Mouse (Mus musculus) MEL (cell line): ENCODE measurements around the gene Gstm7. TPM values are rescaled to one million over a fixed set of nuclear protein-coding genes. Genes with fewer than 3 reads are reported as not detected.

Experiments
- DNase-seq: peaks from one replicate; pipeline ENCODE4 v3.0.0; 2011; ENCODE audit warnings: low read depth, low spot score
- H3K27ac ChIP-seq: 2 replicates; pipeline ENCODE4 v1.5.1; 2012; ENCODE audit warnings: low read depth, mild to moderate bottlenecking, control low read depth, low read length, moderate library complexity; ENCODE audit not compliant: control insufficient read depth
- H3K27me3 ChIP-seq, 2 experiments: fragments of 150-350 bp in 1 of 2; sonication (generic) in 1 of 2; 2 replicates each; pipeline ENCODE4 v1.6.1; 2012; ENCODE audit warnings: low read length in 2 of 2, mild to moderate bottlenecking in 2 of 2, improper control_type of control experiment in 1 of 2, moderate library complexity in 1 of 2; ENCODE audit not compliant: insufficient read depth in 2 of 2, control insufficient read depth in 1 of 2
- H3K36me3 ChIP-seq, 2 experiments: 2 replicates each; pipeline ENCODE4 v1.6.1; 2012 to 2014; ENCODE audit warnings: low read length in 2 of 2, improper control_type of control experiment in 1 of 2, inconsistent platforms in 1 of 2, mild to moderate bottlenecking in 1 of 2; ENCODE audit not compliant: insufficient read depth in 2 of 2, control insufficient read depth in 1 of 2
- H3K4me1 ChIP-seq, 2 experiments: fragments of 150-350 bp in 1 of 2; sonication (generic) in 1 of 2; 2 replicates each; pipeline ENCODE4 v1.6.1; 2012; ENCODE audit warnings: low read length in 2 of 2, improper control_type of control experiment in 1 of 2, mild to moderate bottlenecking in 1 of 2; ENCODE audit not compliant: insufficient read depth in 2 of 2, control insufficient read depth in 1 of 2
- H3K4me3 ChIP-seq, 2 experiments: fragments of 150-350 bp in 1 of 2; sonication (generic) in 1 of 2; 2 replicates each; pipeline ENCODE4 v1.5.1; 2012; ENCODE audit warnings: low read depth in 2 of 2, low read length in 2 of 2, mild to moderate bottlenecking in 2 of 2, moderate library complexity in 2 of 2, control low read depth in 1 of 2, improper control_type of control experiment in 1 of 2; ENCODE audit not compliant: control insufficient read depth in 1 of 2, insufficient read depth in 1 of 2
- H3K79me2 ChIP-seq: 2 replicates; pipeline ENCODE4 v1.6.1; 2012; ENCODE audit warnings: mild to moderate bottlenecking, low read length, moderate library complexity; ENCODE audit not compliant: control insufficient read depth, poor library complexity, insufficient read depth
- H3K9ac ChIP-seq: 2 replicates; pipeline ENCODE4 v1.6.1; 2012; ENCODE audit warnings: low read depth, mild to moderate bottlenecking, control low read depth, low read length, moderate library complexity; ENCODE audit not compliant: control insufficient read depth, poor library complexity, severe bottlenecking
- H3K9me3 ChIP-seq: fragments of 150-350 bp; sonication (generic); replicated peaks from 2 replicates; pipeline ENCODE4 v1.6.1; 2012; ENCODE audit warnings: mild to moderate bottlenecking, low read length, improper control_type of control experiment, moderate library complexity; ENCODE audit not compliant: insufficient read depth
- BHLHE40 ChIP-seq: IDR thresholded peaks from 2 replicates; pipeline ENCODE4 v1.6.1; 2012; ENCODE audit warnings: low read depth, mild to moderate bottlenecking, inconsistent platforms, low read length, improper control_type of control experiment, borderline replicate concordance
- CHD2 ChIP-seq: IDR thresholded peaks from 2 replicates; pipeline ENCODE4 v1.6.1; 2011; ENCODE audit warnings: low read length, improper control_type of control experiment
- CTCF ChIP-seq, 3 experiments: IDR thresholded peaks in 2 of 3; conservative IDR thresholded peaks in 1 of 3; 2 replicates each; pipeline ENCODE4 v1.5.1; 2011 to 2012; ENCODE audit warnings: low read length in 3 of 3, low read depth in 2 of 3, mild to moderate bottlenecking in 2 of 3, improper control_type of control experiment in 1 of 3, inconsistent platforms in 1 of 3, mixed read lengths in 1 of 3, moderate library complexity in 1 of 3; ENCODE audit not compliant: control insufficient read depth in 1 of 3, insufficient read depth in 1 of 3, poor library complexity in 1 of 3, severe bottlenecking in 1 of 3
- E2F4 ChIP-seq: IDR thresholded peaks from 2 replicates; pipeline ENCODE4 v1.6.1; 2011; ENCODE audit warnings: low read depth, low read length, improper control_type of control experiment, borderline replicate concordance
- ETS1 ChIP-seq: IDR thresholded peaks from 2 replicates; pipeline ENCODE4 v1.6.1; 2012; ENCODE audit warnings: low read depth, mild to moderate bottlenecking, inconsistent platforms, low read length, improper control_type of control experiment, moderate library complexity
- GABPA ChIP-seq: IDR thresholded peaks from 2 replicates; pipeline ENCODE4 v1.6.1; 2012; ENCODE audit warnings: low read depth, mild to moderate bottlenecking, inconsistent platforms, low read length, improper control_type of control experiment, moderate library complexity
- GATA1 ChIP-seq: IDR thresholded peaks from 2 replicates; pipeline ENCODE4 v1.6.1; 2011; ENCODE audit warnings: low read depth, low read length, improper control_type of control experiment
- JUND ChIP-seq: IDR thresholded peaks from 2 replicates; pipeline ENCODE4 v1.6.1; 2011; ENCODE audit warnings: low read depth, mild to moderate bottlenecking, improper control_type of control experiment, low read length
- MAFK ChIP-seq: IDR thresholded peaks from 2 replicates; pipeline ENCODE4 v1.6.1; 2011; ENCODE audit warnings: low read depth, mild to moderate bottlenecking, low read length, improper control_type of control experiment, borderline replicate concordance
- MAX ChIP-seq: IDR thresholded peaks from 2 replicates; pipeline ENCODE4 v1.6.1; 2011; ENCODE audit warnings: low read length, improper control_type of control experiment
- MYC ChIP-seq: IDR thresholded peaks from 2 replicates; pipeline ENCODE4 v1.6.1; 2011; ENCODE audit warnings: low read depth, mild to moderate bottlenecking, low read length, improper control_type of control experiment, moderate library complexity
- RAD21 ChIP-seq: IDR thresholded peaks from 2 replicates; pipeline ENCODE4 v1.6.1; 2011; ENCODE audit warnings: mild to moderate bottlenecking, low read depth, low read length, improper control_type of control experiment
- SIN3A ChIP-seq: IDR thresholded peaks from 2 replicates; pipeline ENCODE4 v1.6.1; 2012; ENCODE audit warnings: low read length, improper control_type of control experiment, inconsistent platforms
- SMC3 ChIP-seq: IDR thresholded peaks from 2 replicates; pipeline ENCODE4 v1.6.1; 2011; ENCODE audit warnings: low read depth, low read length, improper control_type of control experiment
- TBP ChIP-seq: IDR thresholded peaks from 2 replicates; pipeline ENCODE4 v1.8.0; 2011; ENCODE audit warnings: low read depth, low read length, improper control_type of control experiment
- ZC3H11A ChIP-seq: IDR thresholded peaks from 2 replicates; pipeline ENCODE4 v1.6.1; 2012; ENCODE audit warnings: low read depth, mild to moderate bottlenecking, inconsistent platforms, low read length, improper control_type of control experiment
- ZMIZ1 ChIP-seq: IDR thresholded peaks from 2 replicates; pipeline ENCODE4 v1.6.1; 2012; ENCODE audit warnings: low read depth, mild to moderate bottlenecking, inconsistent platforms, low read length, improper control_type of control experiment, moderate library complexity
- polyA plus RNA-seq, 2 experiments: library from polyadenylated mRNA; stranded (reverse) in 1 of 2; unstranded in 1 of 2; fragments of >175 nt in 1 of 2; fragments of >200 nt in 1 of 2; gene quantifications; 2 replicates each; pipeline versions ENCODE4 v1.2.1 to v1.2.4; 2012; ENCODE audit warnings: low replicate concordance in 2 of 2, low read depth in 1 of 2; ENCODE audit not compliant: insufficient read length in 2 of 2, insufficient read depth in 1 of 2, missing spikeins in 1 of 2
- total RNA-seq: library from RNA; depleted of rRNA; stranded (reverse); fragments of 300-350 nt; gene quantifications from 2 replicates; pipeline ENCODE4 v1.2.3, GENCODE M21; 2012

Gene Gstm7
- total and polyA plus RNA-seq, 3 experiments: 0.24 TPM; not detected in 2

- H3K9me3 ChIP-seq: no peaks in the 10 kb centered on the region
- no peak for DNase-seq
- H3K9ac ChIP-seq: no peak overlapping the region
- no peaks in the 10 kb centered on the region for H3K36me3 ChIP-seq
- H3K4me3 ChIP-seq: no peak overlapping the region
- TF ChIP-seq SMC3 (no peak), CHD2 (no peak), JUND (no peak), GABPA (no peak), E2F4 (no peak), ZMIZ1 (no peak), ETS1 (no peak), TBP (no peak)
- no peaks in the 10 kb centered on the region for H3K4me1 ChIP-seq
- H3K79me2 ChIP-seq: no peaks in the 10 kb centered on the region
- peaks cover 0 to 1% of the 10 kb centered on the region in 2 experiments; a peak in 2 of 4 replicates for H3K27me3 ChIP-seq
- no peak overlapping the region for H3K27ac ChIP-seq
These were observed 8.9 kb upstream of the Gstm7 start for GRCm38 (mm10) chr3:107940524-107940923.

DNA sequence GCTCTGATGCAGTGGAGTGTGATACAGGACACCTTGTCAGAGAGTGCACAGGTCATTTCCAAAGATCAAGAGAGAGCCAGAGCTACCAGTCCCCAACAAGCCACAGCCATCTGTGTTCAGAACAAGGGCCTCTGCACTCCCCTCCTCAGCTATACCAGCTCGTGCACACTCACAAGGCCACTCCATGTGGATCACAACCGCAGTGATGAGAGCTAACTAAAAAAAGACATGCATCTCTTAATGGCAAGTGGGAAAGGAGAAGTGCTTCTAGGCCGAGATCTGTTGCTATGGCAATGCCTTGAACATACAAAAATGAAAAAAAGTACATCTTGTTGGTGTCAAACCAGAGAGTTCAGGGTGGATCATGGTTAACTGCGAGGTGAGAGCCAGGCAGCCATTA is 8.2 kb upstream of the Gstm7 start:
- H3K9ac ChIP-seq: no peak overlapping the region
- no peak for TF ChIP-seq BHLHE40
- no peaks in the 10 kb centered on the region for H3K79me2 ChIP-seq
- no peaks in the 10 kb centered on the region for H3K4me1 ChIP-seq
- DNase-seq: peak; percentile 49
- no peak overlapping the region for H3K4me3 ChIP-seq
- H3K27me3 ChIP-seq: peaks cover 0 to 1% of the 10 kb centered on the region in 2 experiments; a peak in 2 of 4 replicates
- H3K9me3 ChIP-seq: no peaks in the 10 kb centered on the region
- no peak overlapping the region for H3K27ac ChIP-seq
- H3K36me3 ChIP-seq: no peaks in the 10 kb centered on the region

DNA sequence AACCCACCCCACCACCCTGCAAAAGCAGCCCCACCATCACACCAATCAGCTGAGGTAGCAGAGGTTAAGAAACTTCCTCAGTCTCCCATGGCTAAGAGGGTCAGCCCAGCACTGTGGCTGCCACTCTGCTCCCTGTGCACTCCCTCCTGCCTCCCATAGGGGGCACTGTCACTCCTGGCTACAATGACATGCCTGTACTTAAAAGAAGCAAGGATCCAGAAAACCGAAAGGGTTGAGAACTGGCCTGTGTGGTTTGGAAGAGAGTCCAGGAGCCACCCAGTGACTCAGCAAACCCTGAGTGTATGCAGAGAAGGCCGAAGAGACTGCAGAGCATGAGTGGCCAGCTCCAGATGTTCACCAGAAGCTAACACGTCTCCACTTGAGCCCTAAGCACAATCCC is 7.8 kb upstream of the Gstm7 start:
- peaks cover 0 to 1% of the 10 kb centered on the region in 2 experiments; a peak in 2 of 4 replicates for H3K27me3 ChIP-seq
- H3K27ac ChIP-seq: no peak overlapping the region
- H3K4me3 ChIP-seq: no peak overlapping the region
- no peak overlapping the region for H3K9ac ChIP-seq
- H3K79me2 ChIP-seq: no peaks in the 10 kb centered on the region
- H3K4me1 ChIP-seq: no peaks in the 10 kb centered on the region
- peak; percentile 69 for DNase-seq
- H3K36me3 ChIP-seq: no peaks in the 10 kb centered on the region
- H3K9me3 ChIP-seq: no peaks in the 10 kb centered on the region
- TF ChIP-seq MAX (no peak), GATA1 (no peak), CTCF (IDR thresholded peaks at IDR 0.05 in 2 of 3, conservative IDR thresholded peaks at IDR 0.05 in 1 of 3; ENCODE audit: control insufficient read depth in 1 of 3, insufficient read depth in 1 of 3, low read depth in 2 of 3, low read length in 3 of 3, poor library complexity in 1 of 3, severe bottlenecking in 1 of 3) (peak; percentile 87 to 97 (median 89)), SIN3A (peak; percentile 35; the same call in 1 of the 2 replicates), MYC (no peak), RAD21 (peak; percentile 72), ZC3H11A (peak; percentile 71), SMC3 (peak; percentile 76), MAFK (no peak)
